In genomic region chr7:28436932-28437570, GRCm38 (mm10) we compare ENCODE assay signal across 8 mouse cellular contexts. TPM values are rescaled to one million over a fixed set of nuclear protein-coding genes. Genes with fewer than 3 reads are reported as not detected.
A peak's percentile ranks its signal among the peaks of the same experiment; 100 is the strongest.
DNase-seq lines count a peak whose midpoint lies in the region; ATAC-seq and TF ChIP-seq lines count a peak whose summit lies in the region.

Gene Gmfg, plus strand, starts transcription at chr7:28437447.

- peaks cover 5% of the 10 kb centered on the region for H3K4me1 ChIP-seq in ES-Bruce4 (ENCODE audit: control insufficient read depth, insufficient read depth, low read length)
- peaks cover 13% of the 10 kb centered on the region for H3K4me1 ChIP-seq in forebrain, embryonic 11.5 days (replicated peaks; ENCODE audit: control insufficient read depth, insufficient read depth, low read length)
- H3K4me1 ChIP-seq in heart, postnatal 0 days (ENCODE audit: control insufficient read depth, insufficient read depth) = peaks cover 34% of the 10 kb centered on the region
- H3K4me1 ChIP-seq in neural tube, embryonic 14.5 days (ENCODE audit: control insufficient read depth, insufficient read depth, low read length) = peaks cover 19% of the 10 kb centered on the region

- no peaks in the 10 kb centered on the region for H3K27me3 ChIP-seq in ES-Bruce4 (ENCODE audit: control insufficient read depth, insufficient read depth, low read length, poor library complexity, severe bottlenecking)
- no peaks in the 10 kb centered on the region for H3K27me3 ChIP-seq in forebrain, embryonic 11.5 days (ENCODE audit: control insufficient read depth, insufficient read depth, low read length)
- no peaks in the 10 kb centered on the region for H3K27me3 ChIP-seq in heart, postnatal 0 days (ENCODE audit: control insufficient read depth, insufficient read depth, low read length)
- H3K27me3 ChIP-seq in neural tube, embryonic 14.5 days (ENCODE audit: control insufficient read depth, insufficient read depth, low read length) = no peaks in the 10 kb centered on the region

- no peaks in the 10 kb centered on the region for H3K9me3 ChIP-seq in ES-Bruce4 (replicated peaks; ENCODE audit: control insufficient read depth, insufficient read depth, low read length, poor library complexity, severe bottlenecking)
- H3K9me3 ChIP-seq in forebrain, embryonic 11.5 days (ENCODE audit: control insufficient read depth, low read length) = no peaks in the 10 kb centered on the region
- H3K9me3 ChIP-seq in heart, postnatal 0 days (replicated peaks; ENCODE audit: control insufficient read depth, low read length) = no peaks in the 10 kb centered on the region
- no peaks in the 10 kb centered on the region for H3K9me3 ChIP-seq in neural tube, embryonic 14.5 days (ENCODE audit: control insufficient read depth, low read length)

- ATAC-seq in forebrain, embryonic 11.5 days (replicated peaks; ENCODE audit: low FRiP score) = peak; percentile 49
- ATAC-seq in heart, postnatal 0 days (ENCODE audit: insufficient read depth, low read depth) = peak; percentile 34
- ATAC-seq in neural tube, embryonic 14.5 days (ENCODE audit: low read depth) = peak; percentile 60

- H3K9ac ChIP-seq in ES-Bruce4 (ENCODE audit: low read depth, poor library complexity, severe bottlenecking) = peak within 1 kb of the TSS; percentile 37
- H3K9ac ChIP-seq in forebrain, embryonic 11.5 days (ENCODE audit: low read length) = peak within 1 kb of the TSS; percentile 45
- peak within 1 kb of the TSS; percentile 36 for H3K9ac ChIP-seq in heart, postnatal 0 days (replicated peaks; ENCODE audit: low read depth, low read length)
- H3K9ac ChIP-seq in neural tube, embryonic 14.5 days (replicated peaks; ENCODE audit: low read depth, low read length) = peak within 1 kb of the TSS; percentile 62

- no peak for TF ChIP-seq EP300 in ES-Bruce4 (IDR thresholded peaks at IDR 0.05; ENCODE audit: insufficient read depth, low read depth, low read length)
- no peak for TF ChIP-seq EP300 in heart, postnatal 0 days (IDR thresholded peaks at IDR 0.05; ENCODE audit: low read depth)

- peak; percentile 40 for TF ChIP-seq POLR2A in ES-Bruce4 (IDR thresholded peaks at IDR 0.05; ENCODE audit: insufficient read depth, low read length)

- TF ChIP-seq CTCF in ES-Bruce4 (IDR thresholded peaks at IDR 0.05; ENCODE audit: low read depth, low read length) = peak; percentile 63
- peak; percentile 83 for TF ChIP-seq CTCF in heart, postnatal 0 days (IDR thresholded peaks at IDR 0.05; ENCODE audit: low read depth)

- WGBS in forebrain, embryonic 11.5 days = under 1% methylated on average over 16 of the region's 16 CpGs
- whole genome bisulfite sequencing in heart, postnatal 0 days = 2% methylated on average over 16 of the region's 16 CpGs
- WGBS in neural tube, embryonic 14.5 days = 2% methylated on average over 16 of the region's 16 CpGs

- peak within 1 kb of the TSS; percentile 79 for H3K4me3 ChIP-seq in ES-Bruce4 (ENCODE audit: low read depth, low read length)
- peak within 1 kb of the TSS; percentile 75 for H3K4me3 ChIP-seq in forebrain, embryonic 11.5 days (ENCODE audit: low read depth, low read length)
- H3K4me3 ChIP-seq in heart, postnatal 0 days (ENCODE audit: low read depth, low read length) = peak within 1 kb of the TSS; percentile 85
- H3K4me3 ChIP-seq in neural tube, embryonic 14.5 days (ENCODE audit: low read depth, low read length) = peak within 1 kb of the TSS; percentile 81

- peak within 1 kb of the TSS; percentile 69 for H3K27ac ChIP-seq in ES-Bruce4 (ENCODE audit: insufficient read depth, low read length)
- no peak within 1 kb of the TSS for H3K27ac ChIP-seq in forebrain, embryonic 11.5 days (ENCODE audit: low read depth, low read length)
- peak within 1 kb of the TSS; percentile 82 for H3K27ac ChIP-seq in heart, postnatal 0 days (ENCODE audit: low read depth)
- H3K27ac ChIP-seq in neural tube, embryonic 14.5 days (ENCODE audit: low read depth, low read length) = peak within 1 kb of the TSS; percentile 83

- peaks cover 5% of the 10 kb centered on the region; the same call in 1 of the 2 replicates for H3K36me3 ChIP-seq in ES-Bruce4 (ENCODE audit: control insufficient read depth, insufficient read depth, low read length, poor library complexity, severe bottlenecking)
- H3K36me3 ChIP-seq in forebrain, embryonic 11.5 days (ENCODE audit: control insufficient read depth, insufficient read depth, low read length) = no peaks in the 10 kb centered on the region
- H3K36me3 ChIP-seq in heart, postnatal 0 days (replicated peaks; ENCODE audit: control insufficient read depth, insufficient read depth, low read length) = no peaks in the 10 kb centered on the region
- H3K36me3 ChIP-seq in neural tube, embryonic 14.5 days (ENCODE audit: control insufficient read depth, insufficient read depth, low read length) = no peaks in the 10 kb centered on the region

- peak within 1 kb of the TSS; percentile 73 for H3K4me2 ChIP-seq in forebrain, embryonic 11.5 days (ENCODE audit: low read depth, low read length, severe bottlenecking)
- H3K4me2 ChIP-seq in heart, postnatal 0 days (ENCODE audit: low read depth, low read length) = peak within 1 kb of the TSS; percentile 74
- peak within 1 kb of the TSS; percentile 55 for H3K4me2 ChIP-seq in neural tube, embryonic 14.5 days (ENCODE audit: low read depth, low read length)

- peak; percentile 88 for DNase-seq in c-Kit-positive CD71-positive TER-119-positive erythroid progenitor cells, embryonic 14.5 days (ENCODE audit: low spot score)
- peak; percentile 85 for DNase-seq in forebrain, embryonic 11.5 days (ENCODE audit: low spot score)
- DNase-seq in heart, postnatal 0 days (ENCODE audit: low spot score) = peak; percentile 89
- DNase-seq in kidney, postnatal 4 days = peak; percentile 88 to 92
- DNase-seq in lung, adult 18-20 months = peak; percentile 90 to 92
- DNase-seq in testis, postnatal 14 days (ENCODE audit: low spot score) = peak; percentile 77

RNA-seq across cellular contexts. Expression of gene Gmfg, which starts in this region (rescaled TPM):
- 37.6 and 45.2 TPM in 2 replicates for polyA plus RNA-seq in ES-Bruce4 (2011; ENCODE audit: insufficient read depth, insufficient read length, low read depth, missing spikeins)
- 4.0 and 4.9 TPM in 2 replicates for polyA plus RNA-seq in forebrain, embryonic 11.5 days (2014; fragmentation: Nextera tagmentation; extraction: Ambion mirVana)
- 1.5 and 3.0 TPM in 2 replicates for total RNA-seq in heart, postnatal 0 days (2014; rRNA removed; ENCODE audit: low replicate concordance)
- 8.9 and 9.8 TPM in 2 replicates for polyA plus RNA-seq in heart, postnatal 0 days (2015; fragmentation: Nextera tagmentation; extraction: Ambion mirVana)
- polyA plus RNA-seq in neural tube, embryonic 14.5 days (2014; fragmentation: Nextera tagmentation; extraction: Ambion mirVana) = 1.8 and 3.9 TPM in 2 replicates
